Mouse (Mus musculus) testis, adult 2 months (tissue): ENCODE data around the gene Zswim4.

Experiments used
- CTCF ChIP-seq: fragments of 200-500 bp; IDR thresholded peaks from 2 replicates; pipeline ENCODE4 v1.5.1; 2012; ENCODE audit warnings: low read depth, mild to moderate bottlenecking, inconsistent platforms, low read length, moderate library complexity; ENCODE audit not compliant: control insufficient read depth, insufficient read depth, insufficient replicate concordance
- POLR2A ChIP-seq: fragments of 200-500 bp; IDR thresholded peaks from 2 replicates; pipeline ENCODE4 v1.6.1; 2012; ENCODE audit warnings: low read depth, mild to moderate bottlenecking, inconsistent platforms, low read length, moderate library complexity; ENCODE audit not compliant: control insufficient read depth

DNA sequence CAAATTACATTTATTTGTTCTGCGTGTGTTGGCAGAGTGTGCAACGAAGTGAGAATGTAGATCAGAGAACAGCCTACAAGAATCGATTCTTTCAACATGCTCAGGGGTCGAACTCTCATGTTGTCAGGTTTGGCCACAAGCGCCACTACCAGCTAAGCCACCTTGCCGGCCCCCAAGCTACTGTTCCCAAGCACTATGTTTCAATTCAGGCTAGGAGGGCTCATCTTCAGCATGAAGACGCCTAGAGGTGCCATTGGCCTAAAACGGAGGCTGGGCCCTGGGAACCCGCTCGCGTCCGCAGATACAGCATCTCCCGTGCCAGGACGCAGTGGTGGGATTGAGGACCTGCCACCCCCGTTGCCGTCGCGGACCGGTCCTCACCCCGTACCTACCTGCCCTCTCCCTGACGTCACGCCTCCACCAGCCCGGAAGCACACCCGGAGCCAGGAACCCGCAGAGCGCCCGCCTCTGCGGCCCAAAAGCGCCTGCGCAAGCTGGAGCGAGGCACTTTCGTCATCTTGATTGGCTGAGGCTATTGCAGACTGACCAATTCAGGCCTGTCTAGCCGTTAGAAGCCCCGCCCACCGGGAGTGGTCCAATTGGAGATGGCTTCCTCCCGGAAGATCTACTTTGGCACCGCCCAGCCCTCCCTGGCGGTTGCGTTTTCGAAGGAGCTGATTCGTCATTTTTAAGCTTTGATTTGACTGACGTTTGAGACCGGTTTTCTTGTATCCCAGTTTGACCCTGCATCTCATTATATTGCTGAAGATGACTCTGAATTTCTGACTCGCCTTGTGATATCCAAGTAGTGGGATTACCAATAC is 33.3 kb upstream of the Zswim4 start, which contains the start of gene Ccdc130:
- TF ChIP-seq CTCF (no peak), POLR2A (peak; percentile 91)
